Mouse (Mus musculus): ENCODE measurements around the gene Gm9945.

GRCm38 (mm10) chr11:53435504-53435903 is 44.5 kb upstream of the Gm9945 start:
- TF ChIP-seq CTCF (IDR thresholded peaks at IDR 0.05; ENCODE audit: borderline replicate concordance, control insufficient read depth, extremely low read depth, insufficient read depth, low read length, poor library complexity) (no peak), POLR2A (IDR thresholded peaks at IDR 0.05; ENCODE audit: control insufficient read depth, extremely low read depth, insufficient read depth, low read length, poor library complexity) (no peak)

Measured in thymus, adult 2 months (tissue).